Mouse (Mus musculus): ENCODE results near the gene Morn1.

The Morn1 gene

DNA sequence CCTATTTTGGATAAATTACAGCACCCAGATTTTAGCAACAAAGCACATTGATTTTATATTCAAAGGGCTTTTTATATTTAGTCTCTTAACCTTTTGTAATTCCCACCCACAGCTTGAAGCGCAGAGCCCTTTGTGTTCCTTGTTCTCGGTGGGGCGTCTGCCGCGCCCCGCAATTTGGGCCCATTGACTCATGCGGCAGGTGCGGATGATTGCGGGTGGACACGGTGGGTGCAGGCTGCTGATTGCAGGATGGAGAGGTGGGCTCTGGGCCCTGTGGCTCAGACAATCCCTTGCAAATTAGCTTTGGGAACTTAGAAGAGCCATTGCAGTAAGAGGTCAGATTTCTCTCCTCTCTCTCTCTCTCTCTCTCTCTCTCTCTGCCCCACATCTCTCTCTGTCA, 31.9 kb downstream of the Morn1 start:
- DNase-seq (ENCODE audit: low read depth): no peak

DNA sequence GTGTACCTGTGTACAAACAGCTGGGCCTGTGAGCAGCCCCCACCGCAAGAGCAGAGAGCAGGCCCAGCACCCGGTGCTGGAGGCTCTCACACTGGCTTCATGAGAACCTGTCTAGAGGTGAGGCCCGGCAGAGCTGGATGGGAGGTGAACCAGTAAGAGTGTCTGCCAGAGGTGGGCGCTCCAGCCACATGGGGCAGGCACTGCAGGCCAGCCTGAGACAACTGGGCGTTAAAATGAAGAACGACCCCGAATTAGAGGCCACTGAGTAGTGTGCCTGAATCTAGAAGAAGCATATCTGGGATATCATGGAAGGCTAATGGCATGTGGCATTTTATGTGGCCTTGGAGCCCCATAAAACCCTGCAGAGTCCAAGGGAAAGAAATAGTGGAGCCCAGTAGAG, 33.7 kb downstream of the Morn1 start:
- no peak for DNase-seq (ENCODE audit: low read depth)

DNA sequence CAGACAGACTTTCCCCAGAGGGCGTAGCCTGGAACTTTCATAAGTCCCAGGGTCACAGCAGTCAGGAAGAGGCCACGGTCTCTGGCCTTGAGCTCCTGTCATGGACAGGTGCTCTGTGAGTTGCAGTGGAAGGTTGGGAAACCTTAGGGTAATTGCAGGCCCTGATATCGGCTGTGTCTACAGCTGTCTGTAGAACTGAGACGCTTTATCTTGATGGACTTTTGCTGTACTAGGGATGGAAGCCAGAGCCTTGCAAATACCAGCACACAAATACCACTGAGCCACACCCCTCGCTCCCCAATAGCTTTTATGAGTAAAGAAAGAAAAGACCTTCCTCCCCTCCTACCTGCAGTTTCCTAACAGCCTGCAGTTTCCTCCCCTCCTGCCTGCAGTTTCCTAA, 34.2 kb downstream of the Morn1 start:
- DNase-seq (ENCODE audit: low read depth): no peak

DNA sequence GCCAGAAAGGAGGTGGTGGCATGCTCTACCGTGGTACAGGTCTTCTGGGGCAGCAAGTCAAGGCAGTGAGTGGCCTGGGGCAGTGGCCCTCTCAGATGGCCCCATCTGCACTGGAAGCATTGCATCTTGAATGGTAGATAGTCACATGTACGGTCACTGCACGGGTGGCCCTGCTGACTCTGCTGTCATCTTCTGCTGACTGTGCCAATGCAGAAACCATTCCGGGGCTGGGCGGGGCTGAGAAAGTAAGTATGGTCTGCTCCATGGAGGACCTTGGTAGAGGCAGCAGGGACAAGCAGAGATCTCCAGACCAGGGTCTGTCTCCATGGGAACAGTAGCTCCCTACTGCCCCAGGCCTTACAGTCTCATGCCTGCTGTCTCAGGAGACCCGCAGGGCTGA, 34.8 kb downstream of the Morn1 start:
- no peak for DNase-seq (ENCODE audit: low read depth)

DNA sequence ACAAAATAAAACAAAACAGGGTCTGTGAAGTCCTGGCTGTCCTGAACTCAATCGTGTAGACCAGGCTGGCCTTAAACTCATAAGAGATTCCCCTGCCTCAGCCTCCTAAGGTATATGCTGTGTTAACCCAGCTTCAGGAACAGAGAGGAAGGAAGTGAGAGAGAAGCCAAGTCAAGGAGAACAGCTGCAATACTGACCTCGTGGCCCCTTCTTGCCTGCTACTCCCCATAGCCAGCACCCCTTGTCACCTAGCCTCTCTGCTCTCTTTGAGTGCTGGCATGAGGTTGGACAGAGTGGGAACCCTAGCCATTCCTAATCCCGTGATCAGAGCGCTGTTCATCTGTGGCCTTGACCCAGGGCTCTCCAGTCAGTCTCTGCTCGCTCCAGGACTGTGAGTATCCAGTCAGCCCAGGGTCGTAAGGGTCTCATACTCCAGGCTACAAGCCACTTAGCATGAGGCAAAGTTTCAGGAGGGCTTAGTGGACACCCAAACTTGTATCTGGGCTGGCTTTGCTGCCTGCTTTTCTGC, 35.6 kb downstream of the Morn1 start:
- no peak for DNase-seq (ENCODE audit: low read depth)

DNA sequence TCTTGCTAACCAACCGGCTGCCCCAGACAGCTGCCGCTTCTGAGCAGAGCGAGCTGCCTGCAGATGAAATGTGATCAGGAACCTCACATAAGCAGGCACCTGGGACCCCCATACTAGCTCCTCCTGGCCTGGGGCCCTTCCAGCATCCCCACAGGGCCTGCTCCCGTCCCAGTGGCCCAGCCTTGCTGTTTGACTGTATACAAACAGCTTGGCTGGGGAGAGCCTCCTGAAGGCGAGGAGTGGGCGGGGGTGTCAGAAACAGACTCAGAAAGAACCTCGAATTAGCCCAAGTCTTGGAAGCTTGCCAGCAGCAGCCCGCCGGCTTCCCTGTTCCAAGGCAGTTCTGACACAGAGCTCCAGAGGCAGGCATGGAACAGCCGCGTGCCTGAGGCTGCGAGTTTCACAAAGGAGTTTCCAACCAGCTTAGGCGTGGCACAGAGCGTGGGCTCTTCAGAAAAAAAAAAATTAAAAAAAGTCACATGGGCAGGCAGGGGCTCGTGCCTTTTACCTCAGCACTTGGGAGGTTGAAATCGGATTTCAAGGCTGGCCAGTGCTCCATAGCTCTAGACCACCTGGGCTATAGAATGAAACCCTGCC, 36.2 kb downstream of the Morn1 start:
- no peak for DNase-seq (ENCODE audit: low read depth)

DNA sequence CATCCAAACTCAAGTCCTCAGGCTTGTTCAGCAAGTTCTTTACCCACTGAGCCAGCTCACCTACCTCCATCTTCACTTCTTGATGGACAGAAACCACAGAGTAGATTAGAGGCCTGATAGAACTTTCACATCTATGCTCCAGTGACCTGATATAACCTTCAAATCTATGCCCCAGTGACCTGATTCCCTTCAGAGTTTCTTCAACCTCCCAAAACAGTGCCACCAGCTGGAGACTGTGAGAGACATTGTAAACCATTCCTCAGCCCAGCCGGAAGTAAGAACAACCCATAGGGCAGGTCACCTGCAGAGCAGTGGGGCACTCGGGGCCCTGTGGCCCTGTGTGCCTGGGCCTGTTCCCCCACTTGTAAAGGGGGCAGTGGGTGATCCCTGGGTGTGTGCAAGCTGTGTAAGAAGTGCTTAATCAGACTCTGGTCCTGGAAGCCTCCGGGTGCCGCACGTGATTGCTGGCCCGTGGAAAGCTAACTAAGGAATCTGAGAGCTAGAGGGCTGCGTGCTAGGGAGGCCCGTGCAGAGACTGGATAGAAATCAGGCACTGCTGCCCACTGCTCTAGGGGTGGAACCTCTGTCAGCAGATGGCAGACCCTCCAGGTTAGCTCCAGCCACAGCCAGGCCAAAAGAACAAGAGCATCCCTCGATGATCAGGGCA, 37.6 kb downstream of the Morn1 start:
- no peak for DNase-seq (ENCODE audit: low read depth)

DNA sequence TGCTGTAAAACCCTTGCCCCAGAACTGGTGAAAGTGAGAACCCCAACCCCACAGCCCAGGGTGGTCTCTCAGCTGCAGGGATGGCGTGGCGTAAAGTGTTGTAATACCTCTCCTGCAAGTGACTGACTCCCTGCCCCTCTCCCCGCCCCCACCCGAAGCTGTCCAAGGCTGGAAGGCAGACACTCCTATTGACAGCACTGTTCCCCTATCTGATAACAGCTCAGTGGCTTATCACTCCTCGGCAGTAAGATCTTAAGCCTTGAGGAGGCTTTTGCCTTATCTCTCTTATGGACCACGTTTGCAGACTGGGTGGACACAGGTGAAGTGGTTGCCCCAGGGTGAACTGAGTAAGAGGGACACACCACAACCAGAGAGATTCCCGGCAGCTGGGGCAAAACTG, 38.9 kb downstream of the Morn1 start:
- DNase-seq (ENCODE audit: low read depth): no peak

DNA sequence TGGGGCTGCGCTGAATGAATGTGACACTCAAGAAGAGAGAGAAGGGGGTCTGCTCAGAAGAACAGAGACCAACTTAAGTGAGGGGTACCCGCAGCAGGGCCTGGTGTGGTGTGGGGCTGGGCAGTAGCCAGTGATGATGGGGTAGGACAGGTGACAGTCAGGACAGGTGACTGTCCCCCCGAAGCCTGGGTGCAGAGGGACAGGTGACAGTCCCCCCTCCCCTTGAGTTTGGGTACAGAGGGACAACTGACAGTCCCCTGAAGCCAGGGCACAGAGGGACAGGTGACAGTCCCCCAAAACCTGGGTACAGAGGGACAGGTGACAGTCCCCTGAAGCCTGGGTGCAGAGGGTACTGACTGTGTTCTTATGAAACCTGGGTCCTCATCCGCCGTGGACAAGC, 39.8 kb downstream of the Morn1 start:
- DNase-seq (ENCODE audit: low read depth): no peak

DNA sequence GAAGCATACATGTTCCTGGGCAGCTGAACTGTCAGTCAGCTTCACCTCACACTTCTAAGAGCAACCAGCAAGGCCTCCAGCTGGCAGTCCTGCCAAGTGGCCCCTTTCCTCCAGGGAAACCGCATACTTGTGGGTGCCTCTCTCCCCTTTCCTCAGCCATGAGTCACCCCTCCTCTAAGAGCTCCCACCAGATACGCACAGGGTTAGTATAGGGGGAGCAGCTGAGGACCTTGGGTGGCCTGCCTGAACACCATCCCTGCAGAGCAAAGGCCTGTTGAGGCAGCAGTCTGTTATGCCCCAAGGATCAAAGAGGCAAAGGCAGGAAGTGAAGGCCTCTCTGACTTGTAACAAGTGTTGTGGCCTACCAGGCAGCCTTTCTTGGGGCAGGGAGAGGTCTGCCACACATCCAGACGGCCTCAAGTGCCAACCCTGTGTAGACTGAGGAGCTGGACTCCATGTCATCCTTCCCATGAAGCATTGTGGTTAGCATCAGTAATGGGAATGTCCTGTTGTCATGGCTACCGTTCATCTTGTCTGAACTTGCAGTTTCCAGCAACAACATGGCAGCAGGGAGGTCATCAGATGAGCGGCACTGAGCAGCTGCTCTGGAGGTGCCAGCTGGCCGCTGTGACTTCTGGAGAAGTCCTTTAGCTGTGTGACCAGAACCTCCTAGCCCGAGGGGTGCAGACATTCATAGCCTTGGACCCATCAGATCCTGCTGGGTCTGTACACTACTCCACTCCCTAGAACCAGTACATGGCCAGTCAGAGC, 40.4 kb downstream of the Morn1 start:
- DNase-seq (ENCODE audit: low read depth): peak; percentile 79

DNA sequence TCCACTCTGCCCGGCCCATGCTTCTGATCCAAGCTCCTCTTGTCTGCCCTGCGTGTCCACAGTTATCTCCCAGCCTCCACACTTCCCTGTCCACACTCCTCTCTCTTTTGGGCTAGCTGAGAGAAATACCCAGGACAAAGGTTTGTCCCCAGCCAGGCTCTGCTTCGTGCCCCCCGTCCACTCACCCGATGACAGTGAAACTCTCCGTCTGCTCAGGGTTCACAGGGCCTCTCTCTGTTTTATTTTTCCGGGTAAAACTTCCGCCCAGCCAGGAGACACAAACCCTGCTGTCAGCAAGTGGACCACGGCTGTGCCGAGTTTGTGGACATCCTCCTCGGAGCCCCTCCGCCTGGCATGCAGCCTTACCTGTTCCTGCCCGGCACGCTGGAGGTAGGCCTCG, 42.0 kb downstream of the Morn1 start:
- no peak for DNase-seq (ENCODE audit: low read depth)

DNA sequence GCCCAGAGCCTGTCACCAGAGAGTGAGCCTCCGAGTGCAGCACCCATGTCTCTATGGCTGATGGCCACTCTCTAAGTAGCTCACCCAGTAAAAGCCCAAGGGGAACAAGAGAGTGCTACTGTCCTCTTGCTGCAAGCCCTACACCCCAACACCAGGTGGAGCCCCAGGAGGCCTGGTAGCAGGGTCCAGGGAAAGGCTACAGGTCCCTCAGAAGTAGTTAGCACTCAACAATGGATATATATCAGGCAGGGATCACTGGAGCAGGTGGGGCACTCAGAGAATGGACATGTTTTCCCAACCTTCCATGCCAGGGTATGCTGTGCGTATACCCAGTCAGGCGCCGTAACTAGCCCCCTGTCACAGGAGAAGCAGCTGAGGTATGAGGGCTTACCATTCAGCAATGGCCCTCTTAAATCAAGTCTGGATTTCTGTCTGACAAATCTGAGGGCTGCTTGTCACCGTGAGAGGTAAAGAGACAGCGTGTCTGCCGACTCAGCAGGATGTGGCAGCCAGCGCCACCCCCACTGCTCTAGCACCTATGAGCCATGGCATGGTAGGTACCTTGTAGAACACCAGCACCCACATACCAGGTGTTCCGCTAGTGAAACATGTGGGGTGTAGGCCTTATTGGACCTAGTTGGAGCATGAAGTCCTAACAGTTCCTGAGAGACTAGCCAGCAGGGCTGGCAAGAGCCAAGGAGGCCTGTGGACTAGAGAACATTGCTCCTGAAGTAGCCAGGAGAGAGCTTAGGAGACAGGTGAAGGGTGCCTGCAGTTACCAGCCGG, 42.9 kb downstream of the Morn1 start:
- peak; percentile 77 for DNase-seq (ENCODE audit: low read depth)

DNA sequence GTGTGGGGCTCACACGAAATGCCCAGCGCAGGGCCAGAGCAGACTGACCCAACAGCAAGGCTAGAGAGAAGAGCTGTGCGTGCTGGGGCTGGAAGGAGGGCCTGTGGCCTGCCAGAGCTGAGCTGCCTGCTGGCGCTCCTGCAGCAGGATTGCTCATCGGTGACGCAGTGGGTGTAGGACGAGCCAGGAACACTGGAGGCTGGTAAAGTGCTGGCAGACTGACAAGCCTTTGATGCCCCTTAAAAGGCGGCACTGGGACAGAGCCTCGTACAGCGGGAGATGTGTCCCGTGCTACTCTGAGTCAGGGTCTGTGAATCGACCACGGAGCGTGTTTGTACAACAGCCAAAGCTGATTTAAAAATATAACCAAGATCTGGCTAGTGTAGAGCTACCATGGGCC, 43.6 kb downstream of the Morn1 start:
- peak; percentile 37 for DNase-seq (ENCODE audit: low read depth)

DNA sequence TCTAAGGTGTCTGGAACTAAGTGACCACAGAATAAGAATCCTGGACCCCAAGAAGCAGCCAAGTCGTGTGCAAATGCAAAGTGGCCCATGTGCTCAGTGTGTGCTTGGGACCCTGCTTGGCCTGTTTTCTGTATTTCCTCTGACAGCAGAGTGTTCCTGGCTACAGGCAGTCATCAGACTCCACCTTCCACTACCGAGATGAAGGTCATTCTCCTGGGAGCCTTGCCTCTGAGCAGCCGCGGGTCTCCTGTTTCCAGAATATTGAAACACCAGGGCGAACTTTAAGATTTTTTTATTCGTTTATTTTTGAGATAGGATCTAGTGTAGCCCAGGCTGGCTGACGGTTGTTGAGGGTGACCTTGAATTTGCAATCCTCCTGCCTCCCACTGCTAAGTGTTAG, 44.2 kb downstream of the Morn1 start:
- DNase-seq (ENCODE audit: low read depth): no peak

DNA sequence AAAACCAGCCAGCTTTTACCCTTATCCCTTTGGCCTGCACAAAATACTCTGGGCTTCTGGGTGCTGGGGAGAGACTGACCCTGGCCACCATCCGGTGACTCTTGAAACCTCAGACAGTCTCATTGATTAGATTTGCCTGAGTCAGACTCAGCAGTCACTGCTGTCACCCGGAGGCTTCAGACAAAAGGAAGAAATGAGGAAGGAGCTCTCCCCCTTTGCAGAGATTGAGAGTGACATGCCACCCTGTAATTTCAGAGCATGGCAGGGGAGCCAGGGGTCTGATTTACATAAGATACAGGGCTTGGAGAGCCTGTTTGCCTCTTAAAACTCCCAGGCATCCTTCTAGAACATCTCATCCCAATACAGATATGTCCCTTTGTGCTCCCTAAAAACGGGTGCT, 46.8 kb downstream of the Morn1 start:
- DNase-seq (ENCODE audit: low read depth): no peak

DNA sequence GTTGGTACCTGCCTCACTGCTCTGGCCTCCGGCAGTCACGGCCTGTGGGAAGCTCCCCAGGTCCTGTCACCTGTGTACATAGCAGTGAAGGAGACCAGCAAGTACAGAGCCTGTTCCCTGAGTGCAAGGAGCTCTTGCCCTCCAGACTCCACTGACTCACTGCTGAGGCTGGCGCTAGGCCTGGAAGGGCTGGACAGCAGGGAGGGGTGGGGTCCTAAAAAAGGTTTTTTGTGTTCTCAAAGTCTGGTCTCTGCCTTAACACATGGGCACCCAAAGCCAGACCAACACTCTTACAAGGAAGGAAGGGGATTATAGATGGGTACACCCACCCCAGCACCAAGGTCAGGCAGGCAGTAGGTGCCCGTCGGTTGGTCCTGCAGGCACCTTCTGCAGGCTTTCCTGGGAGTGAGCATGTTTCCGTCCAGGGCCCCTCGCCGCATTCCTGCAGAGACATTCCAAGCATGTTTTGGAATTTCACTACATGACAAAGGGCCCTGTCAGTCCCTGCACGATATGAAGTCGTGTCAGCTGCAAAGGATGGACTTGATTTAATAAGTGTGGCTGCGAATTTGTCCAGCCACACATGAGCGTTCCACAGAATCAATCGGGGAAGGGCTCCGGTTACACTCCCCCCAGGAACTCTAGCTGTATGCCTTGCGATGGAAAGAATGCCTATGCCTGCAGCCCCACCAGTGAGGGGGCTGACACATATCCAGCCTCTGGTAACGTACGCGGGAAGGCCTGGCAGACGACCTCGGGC, 47.5 kb downstream of the Morn1 start:
- no peak for DNase-seq (ENCODE audit: low read depth)

DNA sequence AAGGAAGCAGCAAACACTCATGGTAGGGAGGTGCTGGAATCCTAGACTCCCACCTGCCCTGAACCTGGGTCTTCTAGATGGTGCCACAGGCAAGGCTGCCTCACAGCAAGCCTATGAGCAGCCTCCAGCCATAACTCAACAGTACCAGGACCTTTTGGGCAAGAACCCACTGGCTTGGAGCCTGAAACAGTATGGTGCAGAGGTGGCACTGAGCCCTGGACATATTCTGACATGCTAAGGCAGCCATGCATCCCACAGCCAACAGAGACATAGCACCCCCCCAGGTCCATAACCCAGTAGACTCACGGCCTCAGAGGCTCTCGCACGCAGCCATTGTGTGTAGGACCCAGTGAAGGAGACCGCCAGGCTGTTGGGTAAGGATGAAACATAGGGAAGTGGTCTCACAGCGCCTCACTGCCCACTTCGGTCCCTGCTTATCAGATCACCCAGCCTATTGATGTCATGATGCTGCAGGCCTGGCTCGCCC, 48.4 kb downstream of the Morn1 start:
- no peak for DNase-seq (ENCODE audit: low read depth)

DNA sequence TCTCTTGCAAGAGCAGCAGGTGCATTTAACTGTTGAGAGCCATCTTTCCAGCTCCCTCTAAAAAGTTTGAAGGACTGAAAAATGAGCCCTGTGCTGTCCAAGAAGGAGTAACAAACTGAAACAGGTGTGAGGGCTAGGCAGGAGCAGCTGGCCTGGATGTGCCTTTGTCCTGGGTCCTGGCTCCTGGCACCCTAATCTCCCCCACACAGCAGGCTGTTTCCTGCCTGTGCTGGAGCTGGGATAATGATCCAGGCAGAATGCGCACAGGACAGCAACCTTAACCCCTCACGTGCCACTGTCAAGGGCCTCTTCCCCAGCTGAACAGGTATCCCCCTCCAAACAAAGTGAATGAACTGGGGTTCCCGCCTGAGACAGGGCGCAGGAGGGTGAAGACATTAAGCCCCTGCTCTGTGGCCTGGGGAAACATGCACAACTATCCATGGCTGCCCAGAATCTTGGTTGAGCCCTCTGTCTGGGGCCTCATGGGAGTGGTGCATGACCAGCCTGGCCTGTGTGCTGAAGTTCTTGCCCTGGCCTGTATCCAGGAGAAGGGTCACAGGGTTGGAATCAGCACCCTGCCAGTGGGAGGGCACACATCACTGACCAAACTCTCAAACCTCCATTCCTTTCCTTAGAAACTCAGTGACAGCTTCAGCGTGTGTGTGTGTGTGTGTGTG, 49.7 kb downstream of the Morn1 start:
- no peak for DNase-seq (ENCODE audit: low read depth)

DNA sequence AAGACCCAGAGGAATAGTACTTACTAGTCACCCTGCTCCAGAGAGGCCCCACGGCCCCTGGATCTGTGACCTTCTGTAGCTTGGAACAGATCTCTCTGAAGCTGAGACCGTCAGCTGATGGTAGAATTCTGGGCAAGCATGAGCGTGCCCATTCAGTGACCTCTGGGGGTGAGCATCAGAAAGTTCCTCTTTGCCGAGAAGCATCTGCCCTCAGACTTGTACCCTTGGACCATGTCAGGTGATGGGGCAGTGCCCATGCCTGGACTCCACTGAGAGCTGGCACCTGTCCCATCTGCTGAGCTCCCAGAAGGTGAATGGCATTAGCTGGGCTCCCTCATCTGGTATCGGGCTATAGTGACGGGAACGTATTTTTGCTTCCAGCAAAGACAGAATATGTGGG, 51.5 kb downstream of the Morn1 start:
- DNase-seq (ENCODE audit: low read depth): no peak

DNA sequence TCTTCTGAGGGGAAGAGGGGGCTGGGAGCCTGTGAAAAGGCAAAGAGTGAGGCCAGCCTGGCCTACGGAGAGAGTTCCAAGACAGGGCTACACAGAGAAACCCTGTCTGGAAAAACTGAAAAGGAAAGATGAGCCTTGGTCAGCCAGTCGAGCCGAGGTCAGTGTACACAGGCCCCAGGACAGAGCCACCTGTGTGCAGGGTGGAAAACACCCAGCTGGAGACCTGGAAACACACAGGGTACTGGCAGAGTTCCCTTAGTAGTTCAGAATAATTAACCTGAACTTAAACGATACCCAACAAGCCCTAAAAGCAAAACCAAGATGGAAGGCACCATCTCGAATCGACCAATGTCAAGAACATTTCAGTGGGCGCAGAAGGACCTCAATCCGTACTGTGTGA, 52.1 kb downstream of the Morn1 start:
- no peak for DNase-seq (ENCODE audit: low read depth)

All from naive thymus-derived CD4-positive, alpha-beta T cell, adult 2 months (primary cell).